Mouse (Mus musculus): ENCODE measurements around the gene Rac2. TPM values are rescaled to one million over a fixed set of nuclear protein-coding genes. Genes with fewer than 3 reads are reported as not detected.
A peak's percentile ranks its signal among the peaks of the same experiment; 100 is the strongest.

Rac2 gene
- total RNA-seq, 2 experiments from 2014 or later: 0.96 to 1.8 TPM

DNA sequence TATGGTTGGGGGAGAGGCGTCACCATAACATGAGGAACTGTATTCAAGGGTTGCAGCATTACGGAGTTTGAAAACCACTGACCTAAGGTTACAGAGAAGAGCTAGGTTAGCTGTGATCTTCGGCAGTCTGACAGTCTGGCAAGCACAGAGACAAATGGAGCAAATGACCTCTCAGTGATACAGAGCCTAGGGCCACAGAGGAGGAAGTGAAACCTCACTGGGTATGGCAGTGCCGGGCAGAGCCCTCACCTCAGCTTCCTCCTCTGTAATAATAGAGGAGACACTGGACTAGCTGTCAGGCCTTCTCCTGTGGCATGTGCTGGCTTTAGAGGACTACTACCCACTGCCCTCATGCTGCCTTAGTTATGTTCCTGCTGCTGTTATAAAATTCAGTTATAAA lies 16.3 kb upstream of the Rac2 start:
- DNase-seq (ENCODE audit: low spot score): no peak

DNA sequence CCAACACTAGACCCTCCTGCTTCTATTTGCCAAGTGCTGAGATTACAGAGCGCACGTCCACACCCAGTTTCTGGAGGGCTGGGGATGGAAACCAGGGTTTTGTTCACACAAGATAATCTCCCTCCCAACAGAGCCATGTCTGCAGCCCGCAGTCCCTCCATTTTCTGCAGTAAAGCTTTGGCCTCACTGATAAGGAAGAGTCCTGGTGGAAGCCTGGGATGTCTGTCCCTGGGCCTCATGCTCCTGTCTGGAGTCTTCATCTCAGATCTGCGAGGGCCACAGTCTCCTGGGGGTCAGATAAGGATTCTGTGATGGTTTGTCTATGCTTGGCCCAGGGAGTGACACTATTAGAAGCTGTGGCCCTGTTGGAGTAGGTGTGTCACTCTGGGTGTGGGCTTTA lies 15.5 kb upstream of the Rac2 start:
- DNase-seq (ENCODE audit: low spot score): no peak

DNA sequence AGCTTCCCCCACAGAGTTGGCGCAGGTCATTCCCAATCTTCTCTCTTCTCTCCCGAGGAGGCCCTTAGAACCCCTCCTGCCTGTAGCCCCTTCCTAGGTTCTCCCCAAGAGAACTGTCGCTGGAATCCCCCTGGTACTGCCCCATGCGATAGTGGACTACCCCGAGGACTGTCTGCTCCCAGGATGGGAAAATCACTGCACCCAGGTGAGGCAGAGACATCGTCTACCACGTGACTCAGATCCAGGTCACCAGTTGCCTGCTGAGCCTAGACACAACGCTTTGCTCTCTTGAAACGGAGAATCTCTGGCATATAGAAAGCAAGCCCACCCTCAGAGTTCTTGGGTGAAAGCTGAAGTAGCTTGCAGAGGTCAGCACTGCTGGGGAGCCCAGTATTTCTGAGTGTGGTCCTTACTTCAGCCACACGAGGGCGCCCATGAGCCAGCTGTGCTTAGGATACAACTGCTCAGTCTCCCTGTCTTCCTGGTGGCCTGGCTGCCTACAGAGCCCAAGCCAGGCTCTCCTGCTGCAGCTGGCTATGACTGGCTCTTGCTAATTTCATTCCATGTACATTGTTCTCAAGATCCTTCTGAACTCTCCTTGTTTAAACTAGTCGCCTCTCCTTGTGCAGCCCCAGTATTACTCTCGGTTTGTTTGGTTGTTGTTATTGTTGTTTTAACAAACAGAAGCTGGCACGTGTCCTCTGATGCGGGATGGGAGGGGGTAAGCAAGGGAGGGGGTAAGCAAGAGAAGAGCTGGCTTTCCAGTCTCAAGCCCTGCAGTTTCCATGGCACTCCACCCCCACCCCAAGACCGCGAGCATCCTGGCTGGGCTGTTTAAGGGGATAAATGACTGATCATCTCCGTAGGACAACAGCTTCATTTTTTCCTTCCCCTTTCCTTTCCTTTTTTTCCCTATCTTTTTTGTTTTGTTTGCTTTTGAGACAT lies 14.7 kb upstream of the Rac2 start:
- peak; percentile 80 for DNase-seq (ENCODE audit: low spot score)

DNA sequence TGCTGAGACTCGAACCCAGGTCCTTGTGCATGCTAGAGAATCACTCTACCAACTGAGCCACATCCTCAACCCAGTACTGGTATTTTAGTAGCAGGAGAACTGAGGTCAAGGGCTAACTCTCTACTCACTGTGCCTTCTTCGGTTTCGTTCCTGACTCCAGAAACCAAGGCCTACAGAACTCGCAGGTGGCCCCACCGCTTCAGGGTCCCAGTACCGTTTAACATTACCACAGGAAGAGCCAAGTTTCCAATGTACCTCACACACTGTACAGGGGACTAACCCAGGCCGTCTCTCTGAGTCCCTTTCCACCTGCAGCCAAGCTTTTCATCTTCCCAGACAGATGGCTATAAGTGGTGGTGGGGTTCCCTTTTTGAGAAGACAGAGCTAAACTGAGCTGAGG lies 12.8 kb upstream of the Rac2 start:
- no peak for DNase-seq (ENCODE audit: low spot score)

DNA sequence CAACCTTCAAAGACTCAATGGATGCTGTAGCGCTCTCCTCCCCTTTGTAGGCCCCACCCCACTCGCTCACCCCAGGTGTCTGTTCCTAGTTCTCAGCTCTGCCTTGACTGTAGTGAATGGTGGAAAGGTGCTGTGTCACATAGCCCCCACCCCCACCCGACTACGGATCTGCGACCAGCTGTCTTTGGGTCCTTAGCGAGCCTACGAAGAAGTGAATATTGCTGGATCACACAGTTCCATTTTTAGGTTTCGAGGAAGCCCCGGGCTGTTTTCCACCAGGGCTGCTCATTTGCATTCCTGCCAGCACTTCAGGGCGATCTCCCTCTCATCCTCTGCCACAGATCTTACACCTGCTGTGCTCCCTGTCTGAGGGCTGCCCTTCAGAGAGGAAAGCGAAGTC lies 10.8 kb upstream of the Rac2 start:
- DNase-seq (ENCODE audit: low spot score): peak; percentile 52

DNA sequence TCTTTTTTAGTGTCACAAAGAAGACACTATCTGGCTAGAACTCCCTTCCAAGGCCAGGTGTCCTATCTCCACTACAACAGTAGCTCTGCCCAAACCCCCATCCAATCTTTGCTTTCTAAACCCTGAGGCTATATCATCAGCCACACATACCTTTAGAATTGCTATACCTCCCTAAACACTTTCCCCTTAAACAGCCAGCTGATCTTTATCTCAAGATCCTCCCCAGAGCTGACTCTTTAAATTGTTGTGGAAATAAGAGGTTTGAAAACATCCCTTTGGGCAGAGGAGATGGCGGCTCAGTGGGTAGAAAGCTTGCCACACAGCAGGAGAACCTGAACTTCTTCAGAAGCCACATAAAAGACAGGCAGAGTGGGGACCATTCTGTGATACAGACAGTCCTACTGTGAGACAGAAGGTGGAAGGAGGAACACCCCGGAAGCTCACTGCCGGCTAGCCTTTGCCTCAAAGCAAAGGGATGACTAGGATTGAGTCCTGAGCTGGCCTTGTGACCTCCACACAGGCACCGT lies 3.8 kb upstream of the Rac2 start:
- no peak for DNase-seq (ENCODE audit: low spot score)

DNA sequence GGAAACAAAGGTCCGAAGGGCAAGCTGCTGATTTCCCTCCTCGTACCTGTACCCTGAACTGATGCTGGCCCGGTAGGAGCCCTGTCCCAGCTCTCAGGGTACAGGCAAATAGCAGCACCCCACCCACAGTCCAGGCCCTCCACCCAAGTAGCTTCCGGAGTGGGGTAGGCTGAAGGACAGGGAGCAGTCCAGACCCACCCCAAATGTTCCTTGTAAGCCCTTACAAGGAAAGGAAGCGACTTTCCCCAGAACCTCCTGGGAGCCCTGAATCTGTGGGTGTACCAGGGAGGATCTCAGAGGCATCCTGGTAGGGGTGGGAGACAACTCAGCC lies 348 bp downstream of the Rac2 start:
- DNase-seq (ENCODE audit: low spot score): no peak

DNA sequence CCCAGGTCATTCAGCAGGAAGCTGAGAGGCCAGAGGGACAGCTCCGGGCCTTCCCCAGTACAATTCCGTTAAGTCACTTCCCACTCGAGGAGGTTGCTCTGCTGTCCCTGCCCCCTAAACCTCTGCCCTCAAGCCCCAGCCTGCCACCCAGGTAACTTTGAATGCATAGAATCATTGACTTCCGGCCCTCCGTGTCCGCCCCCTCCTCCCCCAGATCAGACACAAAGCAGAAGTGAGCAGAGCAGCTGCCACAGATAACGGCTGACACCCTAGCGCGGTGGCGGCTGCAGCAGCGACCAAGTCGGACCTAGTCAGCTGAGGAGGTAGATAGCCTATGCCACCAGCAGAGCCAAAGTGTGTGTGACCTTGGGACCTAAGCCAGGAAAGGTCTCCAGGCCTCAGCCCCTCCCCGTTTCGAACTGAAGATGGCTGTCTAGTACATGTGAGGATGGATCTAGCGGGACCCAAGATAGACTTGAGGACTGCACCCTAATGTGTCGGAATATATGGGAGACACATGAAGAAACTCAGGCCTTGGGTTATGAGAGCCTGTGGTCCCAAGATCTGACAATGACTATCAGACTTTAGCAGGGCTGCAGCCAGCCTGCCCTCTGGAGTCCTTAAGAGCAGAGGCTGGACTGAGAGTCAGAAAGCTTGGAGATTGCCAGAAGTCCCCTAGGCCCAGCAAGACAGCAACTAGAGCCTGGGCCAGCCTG lies 871 bp downstream of the Rac2 start:
- DNase-seq (ENCODE audit: low spot score): no peak

DNA sequence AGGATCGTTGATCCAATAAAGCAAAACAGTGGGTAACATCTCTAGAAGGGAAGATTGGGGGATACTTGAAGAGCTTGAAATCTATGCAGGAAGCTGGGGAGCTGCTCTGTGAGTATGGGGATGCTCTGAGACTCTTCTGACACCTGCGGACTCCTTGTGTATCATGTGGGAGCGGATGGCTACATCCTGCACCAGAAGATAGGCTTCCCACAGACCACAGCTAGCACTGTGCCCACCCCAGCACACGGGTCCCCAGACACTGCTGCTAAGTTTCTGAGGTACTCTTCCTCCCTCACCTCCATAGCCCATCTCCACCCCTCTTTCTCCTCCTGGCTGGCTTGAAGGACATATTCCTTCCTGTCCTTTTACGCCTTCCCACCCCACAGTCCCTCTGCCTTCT lies 2.4 kb downstream of the Rac2 start:
- no peak for DNase-seq (ENCODE audit: low spot score)

DNA sequence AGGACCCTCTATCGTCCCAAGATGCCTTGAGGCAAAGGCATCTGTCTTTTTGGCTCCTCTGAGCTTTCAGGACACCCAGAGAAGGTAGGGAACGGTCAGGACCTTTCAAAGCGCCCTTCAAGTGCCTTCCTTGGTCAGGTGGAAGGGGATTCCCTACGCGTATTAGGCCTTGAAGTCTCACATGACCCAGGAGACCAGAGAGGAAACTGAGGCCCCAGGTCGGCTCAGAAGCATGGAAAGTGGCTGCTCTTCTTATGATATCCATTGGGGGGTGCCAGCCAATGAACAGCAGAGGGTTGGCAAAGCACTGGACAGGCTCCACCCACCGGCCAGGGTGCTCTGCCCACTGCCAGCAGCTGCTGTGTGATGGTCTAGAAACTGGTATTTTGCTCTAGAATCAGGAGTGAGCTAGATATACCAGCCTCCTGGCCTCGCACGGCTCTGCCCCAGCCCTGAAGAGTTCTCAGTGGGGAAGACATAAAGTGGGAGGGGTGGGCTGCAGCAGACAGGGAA lies 4.9 kb downstream of the Rac2 start:
- DNase-seq (ENCODE audit: low spot score): no peak

DNA sequence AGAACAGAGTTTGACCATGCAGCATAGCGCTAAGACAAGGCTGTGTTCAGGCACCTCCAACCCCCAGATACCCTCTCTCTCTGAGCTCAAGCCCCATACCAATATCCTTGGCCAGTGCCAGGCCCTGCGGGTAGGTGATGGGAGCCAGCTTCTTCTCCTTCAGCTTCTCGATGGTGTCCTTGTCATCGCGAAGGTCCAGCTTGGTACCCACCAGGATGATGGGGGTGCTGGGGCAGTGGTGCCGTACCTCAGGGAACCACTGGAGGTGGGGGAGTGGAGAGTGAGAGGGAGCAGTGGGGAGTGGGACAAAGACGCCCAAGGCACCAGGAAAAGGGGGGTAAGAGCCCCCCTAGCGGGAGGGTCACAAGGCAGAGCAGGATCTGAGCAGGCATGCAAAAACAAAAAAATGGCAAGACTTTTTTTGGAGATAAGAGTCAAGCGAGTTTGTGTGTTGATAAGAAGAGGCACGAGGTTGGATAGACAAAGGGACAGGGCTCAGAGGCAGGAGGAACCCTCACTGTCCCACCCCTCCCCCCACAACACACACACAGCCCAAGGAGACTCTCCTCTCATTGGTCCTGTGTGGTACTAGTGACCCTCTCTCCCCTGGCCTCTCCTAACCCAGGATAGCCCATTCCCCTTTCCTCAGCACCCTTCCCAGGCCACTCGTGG lies 7.7 kb downstream of the Rac2 start:
- no peak for DNase-seq (ENCODE audit: low spot score)

DNA sequence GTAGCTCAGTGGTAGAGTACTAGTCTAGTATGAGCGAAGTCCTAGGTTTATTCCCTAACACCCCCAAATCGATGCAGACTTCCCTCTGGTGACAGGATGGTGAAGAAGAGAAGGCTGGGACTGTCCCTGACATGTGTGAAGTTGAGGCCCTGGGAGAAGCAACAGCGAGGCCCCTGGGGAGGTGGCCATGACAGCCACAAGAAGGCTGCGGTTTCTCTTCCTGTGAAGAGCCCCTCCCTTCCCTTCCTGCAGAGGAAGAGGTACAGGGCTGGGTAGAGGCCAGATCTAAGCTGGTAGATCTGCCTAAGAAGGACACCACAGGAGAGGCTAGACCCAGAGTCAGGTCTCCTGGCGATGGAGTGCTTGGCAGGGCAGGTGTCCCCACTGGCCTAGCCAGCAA lies 8.6 kb downstream of the Rac2 start:
- no peak for DNase-seq (ENCODE audit: low spot score)

DNA sequence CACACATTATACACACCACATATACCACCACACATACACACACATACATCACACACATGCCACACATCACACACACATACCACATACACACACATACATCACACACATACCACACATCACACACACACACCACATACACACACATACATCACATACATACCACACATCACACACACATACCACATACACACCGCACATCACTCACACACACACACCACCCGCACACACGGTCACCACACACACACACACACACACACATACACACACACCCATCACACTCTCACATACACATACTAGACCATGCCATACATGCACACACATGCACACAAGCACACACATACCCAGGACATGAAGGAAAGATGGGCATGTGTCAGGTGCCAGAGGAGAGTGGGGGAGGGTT lies 9.2 kb downstream of the Rac2 start:
- DNase-seq (ENCODE audit: low spot score): no peak

DNA sequence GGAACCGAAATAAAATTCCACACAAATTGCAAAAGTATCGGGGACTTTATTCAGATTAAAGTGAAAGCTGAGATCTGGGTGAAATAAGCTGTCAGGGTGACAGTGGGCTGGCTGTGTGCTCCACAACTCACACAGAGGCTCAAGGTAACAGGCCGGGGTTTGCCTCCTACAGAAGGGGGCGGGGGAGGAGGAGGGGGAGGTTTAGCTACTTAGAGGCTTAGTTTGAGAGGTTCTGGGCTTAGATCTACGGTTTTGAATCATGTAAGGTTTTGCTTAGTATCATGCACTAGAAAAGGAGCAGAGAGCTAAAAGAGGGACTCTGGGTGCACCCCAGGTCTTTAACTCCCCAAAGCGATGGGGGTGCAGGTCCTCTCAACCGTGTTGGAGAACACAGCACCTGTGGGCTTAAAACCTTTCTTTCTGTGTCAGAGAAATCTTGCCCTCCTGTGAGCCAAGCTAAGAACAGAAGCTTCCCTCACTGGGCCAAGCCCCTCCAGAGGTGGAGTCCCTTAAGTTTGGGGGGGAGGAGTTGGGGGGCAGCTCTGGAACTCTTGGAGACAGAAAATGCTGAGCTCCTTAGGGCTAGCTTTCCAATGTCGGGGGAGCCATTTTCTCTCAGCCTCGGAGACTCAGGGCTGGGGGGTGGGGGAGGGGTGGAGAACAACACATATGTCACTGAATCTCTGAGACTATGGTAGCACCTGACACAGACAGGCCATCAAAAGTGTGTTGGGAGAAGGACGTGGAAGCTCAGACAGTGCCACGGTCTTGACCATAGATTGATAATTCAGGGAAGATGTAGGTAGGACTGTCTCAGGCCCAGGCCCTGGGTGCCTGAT lies 13.2 kb downstream of the Rac2 start:
- no peak for DNase-seq (ENCODE audit: low spot score)

DNA sequence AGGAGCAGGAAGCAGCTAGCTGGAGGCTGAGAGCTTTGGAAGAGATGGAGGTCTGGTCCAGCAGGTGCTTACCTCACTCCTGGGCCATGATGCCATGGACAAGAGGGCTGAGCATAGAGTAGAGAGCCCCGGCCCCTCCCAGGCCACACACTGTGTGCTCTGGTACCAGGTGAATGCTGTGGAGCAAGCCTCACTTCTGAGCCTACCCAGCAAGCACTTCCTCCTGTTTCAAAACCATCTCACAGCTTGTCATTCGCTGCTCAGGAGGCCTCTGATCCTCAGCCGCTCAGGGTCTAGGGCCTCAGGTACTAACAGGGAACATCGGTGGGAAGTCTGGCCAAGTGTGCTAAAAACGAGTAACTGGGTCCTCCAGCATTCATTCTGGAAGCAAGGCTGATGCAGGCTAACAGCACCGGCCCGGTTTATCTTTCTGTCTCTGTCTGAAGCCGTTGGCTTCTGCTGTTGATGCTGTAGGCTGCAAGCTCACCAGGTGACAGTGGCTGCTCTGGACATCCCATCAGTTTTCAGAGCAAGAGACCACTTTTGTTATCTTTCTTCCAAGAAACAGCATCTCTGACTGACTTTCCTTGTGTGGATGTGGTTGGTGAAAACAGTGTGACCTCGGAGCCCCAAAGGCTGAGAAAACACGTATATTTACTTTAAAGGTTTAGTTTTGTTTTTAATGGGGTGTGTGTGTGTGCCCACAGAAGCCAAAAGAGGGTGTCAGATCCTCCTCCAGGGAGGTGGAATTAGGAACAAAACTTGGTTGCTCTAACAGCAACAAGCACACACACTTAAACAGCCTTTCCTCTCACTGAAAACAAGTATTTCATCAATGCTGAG lies 14.7 kb downstream of the Rac2 start:
- DNase-seq (ENCODE audit: low spot score): no peak

DNA sequence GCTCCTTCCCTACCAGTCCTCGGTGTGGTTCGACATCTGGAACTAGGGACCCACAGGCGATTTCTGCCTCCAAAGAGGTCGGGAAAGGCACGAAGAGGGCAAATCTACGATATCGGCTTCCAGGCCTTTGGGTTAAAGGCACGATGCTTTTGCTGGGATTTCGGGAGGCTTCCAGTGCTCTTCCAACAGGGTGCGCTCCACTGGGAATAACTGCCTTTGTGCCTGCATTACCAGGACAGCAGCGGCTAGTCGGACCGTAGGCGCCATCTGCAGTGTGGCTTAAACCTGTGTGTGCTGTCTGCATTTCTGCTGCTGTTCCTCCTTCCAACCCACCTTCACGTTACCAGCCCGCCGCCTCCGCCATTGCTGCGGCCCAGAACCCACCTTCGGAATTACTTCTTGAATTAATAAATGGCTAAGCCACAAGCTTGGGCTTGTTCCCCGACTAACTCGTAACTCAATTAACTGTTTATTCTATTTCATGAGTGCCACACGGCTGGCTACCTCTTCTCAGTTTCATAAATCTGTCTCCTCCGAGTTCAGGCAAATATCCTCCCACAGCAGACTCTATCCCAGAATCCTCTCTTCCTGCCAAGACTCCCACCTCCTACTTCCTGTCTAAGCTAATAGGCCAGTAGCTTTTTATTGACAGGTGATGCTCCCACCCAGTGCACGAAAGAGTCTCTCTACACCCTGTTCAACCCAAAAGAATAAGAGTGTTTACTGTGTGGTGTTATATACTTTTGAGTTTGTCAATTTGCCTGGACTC lies 17.9 kb downstream of the Rac2 start:
- no peak for DNase-seq (ENCODE audit: low spot score)

DNA sequence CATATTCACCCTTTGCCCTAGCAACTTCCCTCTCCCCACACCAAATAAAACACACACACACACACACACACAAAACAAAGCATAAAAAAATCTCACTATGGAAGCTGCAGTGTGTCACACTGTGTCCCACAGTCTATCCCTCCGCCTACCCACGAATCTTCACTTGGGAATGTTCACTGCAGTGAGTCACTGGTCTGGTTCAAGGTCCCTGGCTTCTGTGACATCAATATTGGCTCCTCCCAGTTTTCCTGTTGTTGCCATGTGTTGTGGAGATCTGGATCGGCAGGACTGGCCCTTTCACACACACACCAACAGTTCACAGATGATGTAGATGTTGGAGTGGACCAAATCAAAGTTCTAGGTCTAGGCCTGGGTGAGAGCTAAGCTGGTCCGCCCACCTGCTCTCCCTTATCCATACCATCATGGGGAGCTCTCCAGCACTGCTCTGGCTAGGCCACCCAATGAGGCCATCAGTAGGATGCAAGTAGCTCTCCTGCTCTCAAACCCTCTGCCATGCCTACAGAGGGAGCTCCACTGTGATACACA lies 23.3 kb downstream of the Rac2 start:
- DNase-seq (ENCODE audit: low spot score): no peak

DNA sequence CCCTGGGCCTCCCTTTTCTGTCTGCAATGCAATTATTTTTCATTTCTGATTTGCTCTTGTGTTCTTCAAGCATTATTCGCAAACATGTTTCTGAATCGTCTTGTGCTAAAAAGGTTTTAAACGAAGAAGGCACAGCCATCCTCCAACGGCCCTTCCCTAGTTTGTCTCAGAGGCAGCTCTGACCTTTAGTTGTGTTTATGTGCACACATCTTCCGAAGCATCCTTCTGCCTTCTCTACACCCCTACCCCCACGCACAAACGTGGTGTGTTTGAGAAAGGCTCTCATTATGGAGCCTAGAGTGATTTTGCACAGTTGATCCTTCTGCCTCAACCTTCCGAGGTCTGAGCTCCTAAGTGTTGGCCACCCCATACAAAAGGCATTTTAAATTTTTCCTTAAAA lies 23.9 kb downstream of the Rac2 start:
- no peak for DNase-seq (ENCODE audit: low spot score)

DNA sequence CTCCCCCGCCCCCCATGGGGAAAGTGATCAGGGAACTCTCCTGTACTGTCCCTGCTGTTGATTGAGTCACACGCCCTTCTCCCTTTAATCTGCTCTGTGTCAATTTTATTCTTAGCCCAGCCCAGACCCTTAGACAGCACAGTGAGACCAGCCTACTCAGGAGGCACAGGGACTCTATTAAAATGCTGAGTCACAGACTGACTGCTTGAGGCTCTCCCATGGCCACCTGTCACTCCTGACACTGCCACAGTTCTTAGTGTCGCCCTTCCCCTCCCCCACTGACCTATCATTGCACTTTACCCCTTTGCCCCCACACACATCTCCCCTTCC lies 24.3 kb downstream of the Rac2 start:
- no peak for DNase-seq (ENCODE audit: low spot score)

Data from gastrocnemius, adult 18-20 months (tissue).